Mouse (Mus musculus): ENCODE data around the gene P3h4.

DNA sequence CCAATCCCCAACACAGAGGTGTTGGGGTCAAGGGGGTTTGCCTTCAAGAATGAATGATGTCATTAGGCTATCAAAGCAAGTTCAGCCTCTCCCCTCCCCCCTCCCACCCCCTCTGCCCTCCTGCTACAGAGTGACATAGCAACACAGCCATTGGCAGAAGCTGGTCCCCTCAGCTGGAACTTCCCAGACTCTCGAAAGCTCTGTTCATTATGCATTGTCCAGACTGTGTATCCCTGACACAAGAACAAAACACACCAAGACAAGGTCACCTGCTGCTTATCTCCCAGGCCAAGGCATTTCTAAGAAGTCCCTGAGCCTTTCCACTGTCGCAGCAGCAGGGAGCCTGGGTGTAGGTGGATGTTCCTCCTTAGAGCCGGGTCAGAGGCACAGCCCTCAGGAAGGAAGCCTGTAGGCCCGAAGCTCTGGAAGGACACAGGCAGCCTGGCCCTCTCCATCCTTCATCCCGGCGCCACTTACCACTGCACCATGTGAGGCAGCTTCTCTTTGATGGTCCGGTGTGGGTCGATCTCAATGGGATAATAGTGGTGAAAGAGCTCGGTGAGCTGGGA is 21.1 kb upstream of the P3h4 start:
- TF ChIP-seq TAL1 (IDR thresholded peaks at IDR 0.05; ENCODE audit: low read length) (no peak), GATA1 (IDR thresholded peaks at IDR 0.05; ENCODE audit: low read length) (no peak)
